Mouse (Mus musculus): ENCODE results near the gene Ccdc170. TPM values are rescaled to one million over a fixed set of nuclear protein-coding genes. Genes with fewer than 3 reads are reported as not detected.

Ccdc170 gene
- 0.53 TPM for total RNA-seq (2023)

GRCm38 (mm10) chr10:4482355-4482754 lies at the start of gene Ccdc170:
Gene Ccdc170, plus strand, starts transcription at chr10:4482502.

GRCm38 (mm10) chr10:4611386-4612155 lies 129.3 kb downstream of the Ccdc170 start, which contains the start of gene Esr1:
Gene Esr1, plus strand, starts transcription at chr10:4611593.

Other genes with a start within 250 kb of the Ccdc170 start
- gene Akap12, start 216.1 kb upstream of the Ccdc170 start, total RNA-seq (2023), result 3.7 TPM
- 32.3 TPM for gene Zbtb2, start 94.4 kb upstream of the Ccdc170 start, total RNA-seq (2023)
- 44.5 TPM for gene Rmnd1, start 50.1 kb upstream of the Ccdc170 start, total RNA-seq (2023)
- gene Armt1, start 50.0 kb upstream of the Ccdc170 start, total RNA-seq (2023), result 14.0 TPM
- gene Esr1, start 129.1 kb downstream of the Ccdc170 start, total RNA-seq (2023), result 3.2 TPM